Mouse (Mus musculus): ENCODE measurements around the gene Scgb1b2.

Gene Scgb1b2

GRCm38 (mm10) chr7:31291721-31292120, at the start of gene Scgb1b2:
Scgb1b2 (minus strand) TSS chr7:31291821.
- DNase-seq, result no peak

GRCm38 (mm10) chr7:31290208-31290607, 1.4 kb downstream of the Scgb1b2 start, which contains the start of gene Scgb2b2:
Scgb2b2 (plus strand) TSS chr7:31290508.
- DNase-seq, result no peak

Measured in cerebellum, postnatal 36 days (tissue).